13 mouse cellular contexts compared by ENCODE assay signal in the genomic region with DNA sequence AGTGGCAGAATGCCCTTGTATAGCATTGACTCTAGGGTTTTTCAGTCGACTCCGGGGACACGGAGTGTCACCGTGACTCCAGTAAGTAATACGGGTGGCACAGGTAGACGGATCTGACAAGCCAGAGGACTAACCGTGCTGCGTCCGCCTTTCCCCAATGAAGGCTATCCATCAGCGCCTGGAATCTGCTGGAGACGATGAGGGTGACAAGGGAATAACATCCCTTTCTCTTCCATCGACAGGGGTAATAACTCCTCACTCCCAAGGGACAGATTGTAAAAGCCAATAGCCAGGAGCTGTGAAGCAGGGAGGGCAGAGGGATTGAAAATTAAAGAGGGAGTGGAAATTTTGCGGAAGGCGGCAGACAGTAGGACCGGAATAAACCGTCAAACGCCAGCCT.
"Had no signal": no experiment of that assay in that cellular context is flagged by ENCODE, and none has a peak within 500 bp of the region (broad histone marks: within the 10 kb centered on the region; RNA-seq: fewer than 3 reads in every experiment).

No protein-coding gene starts in this region.

- DNase-seq: kidney, adult 8-10 months; kidney, postnatal 4 days; left cerebral cortex, postnatal 4 days; lung, adult 18-20 months; right cerebral cortex, adult 18-20 months; right cerebral cortex, postnatal 25 days; thymus, postnatal 36 days had no signal

- ATAC-seq: intestine, postnatal 0 days; midbrain, embryonic 16.5 days had no signal

- H3K4me3 ChIP-seq: layer of hippocampus, adult 2 months; limb, embryonic 13.5 days; midbrain, embryonic 10.5 days had no signal

- H3K4me2 ChIP-seq: limb, embryonic 13.5 days had no signal

- H3K9me3 ChIP-seq: limb, embryonic 13.5 days; midbrain, embryonic 10.5 days had no signal

- H3K27ac ChIP-seq: layer of hippocampus, adult 2 months; limb, embryonic 13.5 days; liver, embryonic 14.5 days; midbrain, embryonic 10.5 days had no signal

- H3K4me1 ChIP-seq: limb, embryonic 13.5 days had no signal

- H3K36me3 ChIP-seq: limb, embryonic 13.5 days; midbrain, embryonic 10.5 days had no signal

- H3K27me3 ChIP-seq: limb, embryonic 13.5 days had no signal

- H3K9ac ChIP-seq: limb, embryonic 13.5 days; liver, embryonic 14.5 days had no signal
